Mouse (Mus musculus) G1E (cell line): ENCODE results near the gene Camk1.

ENCODE experiments used
- CTCF ChIP-seq: IDR thresholded peaks from 2 replicates; pipeline ENCODE4 v1.5.1; 2012; ENCODE audit warnings: low read depth, low read length, inconsistent platforms, mixed read lengths
- GATA1 ChIP-seq: IDR thresholded peaks from 2 replicates; pipeline ENCODE4 v1.6.1; 2012; ENCODE audit warnings: borderline replicate concordance, low read length, inconsistent platforms, mixed read lengths
- GATA2 ChIP-seq: IDR thresholded peaks from 2 replicates; pipeline ENCODE4 v1.6.1; 2012; ENCODE audit warnings: low read depth, low read length, inconsistent platforms, borderline replicate concordance
- POLR2AphosphoS5 ChIP-seq: IDR thresholded peaks from 2 replicates; pipeline ENCODE4 v1.6.1; 2012; ENCODE audit warnings: low read depth, low read length, inconsistent platforms; ENCODE audit not compliant: insufficient replicate concordance
- TAL1 ChIP-seq: conservative IDR thresholded peaks from 2 replicates; pipeline ENCODE4 v1.6.1; 2012; ENCODE audit warnings: low read depth, low read length, inconsistent platforms, mixed read lengths

DNA sequence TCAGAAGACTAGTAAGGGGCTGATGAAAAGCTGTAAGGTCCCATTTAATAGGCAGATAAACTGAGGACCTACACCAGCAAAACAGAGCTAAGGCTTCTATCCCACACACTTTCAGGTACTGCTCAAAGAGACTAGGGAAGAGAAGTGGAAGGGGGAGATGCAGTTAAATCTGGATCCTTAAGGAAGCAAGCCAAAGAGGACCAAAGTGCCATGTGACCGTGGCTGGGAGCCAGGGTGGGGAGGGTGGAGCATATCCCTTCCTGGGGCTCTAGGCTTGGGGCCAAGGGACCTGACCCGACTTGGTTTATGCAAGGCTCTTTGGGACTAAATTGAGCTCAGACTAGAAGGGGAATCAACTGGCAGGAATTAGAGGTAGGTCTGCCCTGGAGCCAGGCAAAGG, 537 bp upstream of the Camk1 start:
- TF ChIP-seq CTCF (no peak), POLR2AphosphoS5 (no peak), TAL1 (no peak), GATA1 (no peak), GATA2 (no peak)
